Mouse (Mus musculus) embryonic fibroblast, embryonic 13.5 days (primary cell): Measurements from ENCODE around the gene Wwox.

Experiments used
- CTCF ChIP-seq: IDR thresholded peaks from 2 replicates; pipeline ENCODE4 v1.5.1; 2011; ENCODE audit warnings: mild to moderate bottlenecking, control low read depth, low read length, moderate library complexity, borderline replicate concordance; ENCODE audit not compliant: insufficient read depth
- POLR2A ChIP-seq: IDR thresholded peaks from 2 replicates; pipeline ENCODE4 v1.6.1; 2011; ENCODE audit warnings: low read depth, mild to moderate bottlenecking, control low read depth, low read length, moderate library complexity

DNA sequence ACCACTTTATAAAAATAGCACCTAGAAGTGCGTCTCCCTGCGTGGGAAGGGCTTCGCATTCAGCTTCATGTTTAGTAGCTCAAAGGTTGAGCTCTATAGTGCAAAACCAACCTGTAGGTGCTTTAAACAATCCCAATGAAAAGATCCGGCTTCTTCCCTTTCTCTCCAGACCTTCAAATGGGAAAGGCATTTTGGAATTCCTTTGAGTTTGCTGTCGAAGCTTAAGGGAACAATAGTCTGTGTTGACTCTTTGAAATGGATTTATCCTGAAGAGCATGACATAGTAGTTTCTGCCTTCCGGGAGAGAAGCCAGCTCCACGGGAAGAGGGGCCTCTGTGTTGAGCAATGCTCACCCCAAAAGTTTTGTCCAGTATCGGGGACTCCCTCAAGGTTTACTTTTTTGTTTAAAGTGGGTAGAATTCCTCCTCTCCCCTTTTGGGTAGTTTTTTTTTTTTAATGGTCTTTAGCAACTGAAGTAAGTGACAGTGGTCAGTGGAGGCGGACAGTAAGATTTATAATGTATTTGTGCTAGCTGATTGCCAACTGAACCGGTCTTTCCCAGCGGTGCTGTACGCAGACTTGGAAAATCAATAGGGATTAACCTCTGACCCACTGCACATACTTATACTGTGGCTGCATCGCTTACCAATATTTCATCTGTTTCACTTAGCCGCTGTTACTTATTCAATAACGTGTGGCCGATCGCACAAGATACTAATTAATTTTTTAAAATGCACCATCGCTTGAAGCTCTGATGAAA lies 312.1 kb downstream of the Wwox start:
- TF ChIP-seq CTCF, result no peak
- TF ChIP-seq POLR2A, result no peak
